Mouse (Mus musculus) embryonic facial prominence, embryonic 11.5 days (tissue): ENCODE results near the gene 1700092M07Rik. TPM values are rescaled to one million over a fixed set of nuclear protein-coding genes. Genes with fewer than 3 reads are reported as not detected.
A peak's percentile ranks its signal among the peaks of the same experiment; 100 is the strongest.
"Not testable (repeated sequence)": the region's sequence is repeated elsewhere in the genome, so short reads cannot be mapped to it uniquely, and the experiment has no call there.

ENCODE experiments used
- ATAC-seq: fragments of 200-750 bp; cut with Nextera tagmentation; replicated peaks from 2 replicates; pipeline ENCODE4 v1.8.0; 2017; ENCODE audit warnings: low read depth; ENCODE audit not compliant: insufficient number of reproducible peaks, low FRiP score, low TSS enrichment
- DNase-seq: peaks from one replicate; pipeline ENCODE4 v3.0.0-alpha.2; 2015; ENCODE audit warnings: low spot score
- H3K27ac ChIP-seq: fragments of 300-500 bp; sonication (generic); replicated peaks from 2 replicates; pipeline ENCODE4 v1.5.1; 2014; ENCODE audit warnings: mild to moderate bottlenecking, low read depth, low read length, control low read depth
- H3K27me3 ChIP-seq: fragments of 300-500 bp; sonication (generic); 2 replicates; pipeline ENCODE4 v1.6.1; 2014; ENCODE audit warnings: mild to moderate bottlenecking, low read length, moderate library complexity, mixed read lengths; ENCODE audit not compliant: control insufficient read depth, insufficient read depth
- H3K36me3 ChIP-seq: fragments of 300-500 bp; sonication (generic); replicated peaks from 2 replicates; pipeline ENCODE4 v1.6.1; 2014; ENCODE audit warnings: low read depth, mild to moderate bottlenecking, low read length, moderate library complexity, mixed read lengths; ENCODE audit not compliant: control insufficient read depth, insufficient read depth
- H3K4me1 ChIP-seq: fragments of 300-500 bp; sonication (generic); 2 replicates; pipeline ENCODE4 v1.6.1; 2014; ENCODE audit warnings: low read length, mixed read lengths; ENCODE audit not compliant: control insufficient read depth, insufficient read depth
- H3K4me2 ChIP-seq: fragments of 300-500 bp; sonication (generic); 2 replicates; pipeline ENCODE4 v1.6.1; 2014; ENCODE audit warnings: low read depth, mild to moderate bottlenecking, control low read depth, low read length, moderate library complexity
- H3K4me3 ChIP-seq: fragments of 300-500 bp; sonication (generic); 2 replicates; pipeline ENCODE4 v1.5.1; 2014; ENCODE audit warnings: low read depth, low read length, control low read depth
- H3K9ac ChIP-seq: fragments of 300-500 bp; sonication (generic); replicated peaks from 2 replicates; pipeline ENCODE4 v1.6.1; 2014; ENCODE audit warnings: mild to moderate bottlenecking, control low read depth, low read length
- H3K9me3 ChIP-seq: fragments of 300-500 bp; sonication (generic); replicated peaks from 2 replicates; pipeline ENCODE4 v1.6.1; 2016; ENCODE audit warnings: mild to moderate bottlenecking, low read length, inconsistent platforms, mixed read lengths; ENCODE audit not compliant: control insufficient read depth
- WGBS: fragments of 180-500 bp; shearing (Covaris S2); extraction: QIAGEN DNeasy Blood & Tissue Kit; methylation state at CpG from one replicate; pipeline ENCODE4 v1.1.7; 2014; 5-methylcytosine and 5-hydroxymethylcytosine counted together
- polyA plus RNA-seq: library from polyadenylated mRNA; unstranded; fragments of >200 nt; fragmentation: Nextera tagmentation; extraction: Ambion mirVana; gene quantifications from 2 replicates; pipeline ENCODE4 v1.2.1, GENCODE M21; 2014

The 1700092M07Rik gene
- polyA plus RNA-seq, 1 experiment from 2014 or later, result 1.8 TPM

GRCm38 (mm10) chr19:8713306-8713996, 27.1 kb upstream of the 1700092M07Rik start:
- DNase-seq (peak; percentile 90), ATAC-seq (peak; percentile 94)
- peak overlapping the region; percentile 65 for H3K4me2 ChIP-seq
- peaks cover 7% of the 10 kb centered on the region for H3K36me3 ChIP-seq
- peak overlapping the region; percentile 80 for H3K4me3 ChIP-seq
- 0 out of 2 replicates have a peak, but pooled peaks cover 3% of the 10 kb centered on the region for H3K4me1 ChIP-seq
- H3K27me3 ChIP-seq, result no peaks in the 10 kb centered on the region
- H3K9ac ChIP-seq, result peak overlapping the region; percentile 90
- H3K27ac ChIP-seq, result peak overlapping the region; percentile 83
- under 1% methylated on average over 50 of the region's 51 CpGs for WGBS
- no peaks in the 10 kb centered on the region for H3K9me3 ChIP-seq

DNA sequence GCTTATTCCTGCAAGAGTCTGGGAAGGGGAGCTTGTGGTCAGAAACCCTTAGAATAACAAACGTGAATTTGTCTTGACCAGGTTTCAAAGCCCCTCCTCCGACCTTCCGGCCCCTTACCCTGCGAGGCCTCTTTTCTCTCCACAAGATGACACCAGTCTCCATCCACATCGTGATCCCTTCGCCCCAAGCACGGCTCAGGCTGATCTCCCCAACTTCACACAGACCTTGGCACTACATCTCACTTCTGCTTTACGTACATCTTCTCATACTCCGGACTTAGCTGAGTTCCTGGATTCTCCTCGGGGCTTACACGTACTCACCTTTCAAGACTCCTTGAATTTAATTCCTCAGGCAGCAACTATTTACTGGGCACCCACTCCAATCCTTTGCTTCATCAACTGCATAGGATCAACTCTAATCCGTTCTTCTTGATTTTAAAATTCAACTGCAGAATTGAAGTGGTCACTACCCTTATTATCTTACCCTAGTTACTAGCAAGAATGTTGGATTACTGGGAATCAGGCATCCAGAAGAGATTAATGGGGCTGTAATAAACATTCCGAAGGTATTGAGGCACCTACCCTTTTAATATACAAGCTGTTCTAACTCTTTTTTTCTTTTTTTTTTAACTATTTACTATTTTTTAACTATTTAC, 26.4 kb upstream of the 1700092M07Rik start:
- Histone ChIP-seq H3K27ac (peak overlapping the region; percentile 83), H3K27me3 (no peaks in the 10 kb centered on the region), H3K36me3 (peaks cover 7% of the 10 kb centered on the region), H3K9me3 (no peaks in the 10 kb centered on the region), H3K4me1 (0 out of 2 replicates have a peak, but pooled peaks cover 3% of the 10 kb centered on the region), H3K4me2 (peak overlapping the region; percentile 65), H3K9ac (peak overlapping the region; percentile 90), H3K4me3 (peak overlapping the region; percentile 80)
- ATAC-seq (no peak), DNase-seq (no peak)
- 10% methylated on average over 13 of the region's 13 CpGs for WGBS

- WGBS, result 74% methylated on average over 10 of the region's 10 CpGs
- H3K4me3 ChIP-seq, result no peak overlapping the region
- DNase-seq (no peak), ATAC-seq (no peak)
- H3K9me3 ChIP-seq, result no peaks in the 10 kb centered on the region
- H3K36me3 ChIP-seq, result peaks cover 2% of the 10 kb centered on the region
- H3K27me3 ChIP-seq, result no peaks in the 10 kb centered on the region
- H3K4me2 ChIP-seq, result no peak overlapping the region
- H3K9ac ChIP-seq, result no peak overlapping the region
- H3K4me1 ChIP-seq, result 0 out of 2 replicates have a peak, but pooled peaks cover 3% of the 10 kb centered on the region
- no peak overlapping the region for H3K27ac ChIP-seq
Measured at GRCm38 (mm10) chr19:8714653-8715481, 25.7 kb upstream of the 1700092M07Rik start.

- 71% methylated on average over 10 of the region's 10 CpGs for WGBS
- H3K9ac ChIP-seq, result no peak overlapping the region; the same call in 1 of the 2 replicates
- 0 out of 2 replicates have a peak, but pooled peaks cover 3% of the 10 kb centered on the region for H3K4me1 ChIP-seq
Measured at GRCm38 (mm10) chr19:8715868-8716766, 24.4 kb upstream of the 1700092M07Rik start.

GRCm38 (mm10) chr19:8716767-8717475, 23.6 kb upstream of the 1700092M07Rik start:
- no peak overlapping the region for H3K4me2 ChIP-seq
- H3K4me1 ChIP-seq, result 0 out of 2 replicates have a peak, but pooled peaks cover 3% of the 10 kb centered on the region
- H3K27me3 ChIP-seq, result no peaks in the 10 kb centered on the region
- no peak overlapping the region for H3K4me3 ChIP-seq
- H3K9ac ChIP-seq, result no peak overlapping the region
- H3K27ac ChIP-seq, result no peak overlapping the region
- H3K36me3 ChIP-seq, result no peaks in the 10 kb centered on the region; the same call in 1 of the 2 replicates
- WGBS, result 75% methylated on average over 8 of the region's 10 CpGs
- ATAC-seq (no peak), DNase-seq (no peak)
- H3K9me3 ChIP-seq, result no peaks in the 10 kb centered on the region

More at GRCm38 (mm10) chr19:8715868-8716766, 24.4 kb upstream of the 1700092M07Rik start:
- no peak overlapping the region for H3K27ac ChIP-seq
- H3K27me3 ChIP-seq, result no peaks in the 10 kb centered on the region
- ATAC-seq (no peak), DNase-seq (no peak)
- no peak overlapping the region for H3K4me3 ChIP-seq
- H3K4me2 ChIP-seq, result no peak overlapping the region
- no peaks in the 10 kb centered on the region; the same call in 1 of the 2 replicates for H3K36me3 ChIP-seq
- H3K9me3 ChIP-seq, result no peaks in the 10 kb centered on the region

- Histone ChIP-seq H3K4me2 (no peak overlapping the region), H3K4me3 (no peak overlapping the region), H3K9ac (no peak overlapping the region), H3K27ac (no peak overlapping the region), H3K27me3 (no peaks in the 10 kb centered on the region), H3K4me1 (no peaks in the 10 kb centered on the region), H3K9me3 (no peaks in the 10 kb centered on the region), H3K36me3 (no peaks in the 10 kb centered on the region)
- WGBS, result 68% methylated on average over 3 of the region's 3 CpGs
- ATAC-seq (no peak), DNase-seq (peak; percentile 76)
Measured at GRCm38 (mm10) chr19:8718357-8718756, 22.2 kb upstream of the 1700092M07Rik start.

GRCm38 (mm10) chr19:8719037-8719436, 21.5 kb upstream of the 1700092M07Rik start:
- H3K27ac ChIP-seq, H3K9ac ChIP-seq, ATAC-seq, H3K9me3 ChIP-seq, H3K27me3 ChIP-seq, H3K4me1 ChIP-seq, H3K36me3 ChIP-seq, H3K4me2 ChIP-seq, DNase-seq, H3K4me3 ChIP-seq: not testable (repeated sequence)
